Mouse (Mus musculus): ENCODE results near the gene Tceal8. TPM values are rescaled to one million over a fixed set of nuclear protein-coding genes. Genes with fewer than 3 reads are reported as not detected.
A peak's percentile ranks its signal among the peaks of the same experiment; 100 is the strongest.
"Not testable (repeated sequence)": the region's sequence is repeated elsewhere in the genome, so short reads cannot be mapped to it uniquely, and the experiment has no call there.

The Tceal8 gene
- polyA plus RNA-seq, 1 experiment from 2014 or later = 193 TPM

DNA sequence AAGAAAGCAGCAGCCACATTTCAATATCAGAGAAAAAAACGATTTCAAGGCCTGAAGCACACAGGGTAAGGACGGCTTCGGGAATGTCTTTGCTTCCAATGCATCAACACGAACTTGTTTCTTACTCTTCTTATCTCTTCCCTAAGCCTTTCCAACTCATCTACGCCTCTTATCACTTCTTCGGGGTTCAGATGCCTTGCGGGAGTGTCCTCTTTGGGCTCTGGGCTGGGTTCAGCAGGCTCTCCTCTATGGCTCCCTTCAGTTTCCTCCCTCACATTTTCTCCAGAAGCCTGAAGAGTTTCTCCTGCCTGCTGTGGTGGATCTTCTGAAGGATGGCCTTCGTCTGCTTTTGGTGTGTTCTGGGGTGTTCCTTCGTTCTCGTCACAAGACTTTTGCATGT is 1.5 kb downstream of the Tceal8 start:
- no peaks in the 10 kb centered on the region for H3K9me3 ChIP-seq (ENCODE audit: low read depth, low read length)
- no peak for TF ChIP-seq CTCF (IDR thresholded peaks at IDR 0.05; ENCODE audit: low read depth)
- DNase-seq (no peak), ATAC-seq (ENCODE audit: insufficient read depth) (no peak)
- 28% methylated on average over 10 of the region's 10 CpGs for WGBS
- H3K27ac ChIP-seq (ENCODE audit: low read depth) = no peak overlapping the region
- peak overlapping the region; percentile 40; the same call in 1 of the 2 replicates for H3K9ac ChIP-seq
- H3K36me3 ChIP-seq (ENCODE audit: insufficient read depth) = 0 out of 2 replicates have a peak, but pooled peaks cover 7% of the 10 kb centered on the region
- no peaks in the 10 kb centered on the region for H3K27me3 ChIP-seq (ENCODE audit: insufficient read depth, low read length)
- H3K4me2 ChIP-seq = peak overlapping the region; percentile 64
- H3K4me1 ChIP-seq (ENCODE audit: insufficient read depth) = no peaks in the 10 kb centered on the region
- peak overlapping the region; percentile 61 for H3K4me3 ChIP-seq (ENCODE audit: low read depth, low read length)

DNA sequence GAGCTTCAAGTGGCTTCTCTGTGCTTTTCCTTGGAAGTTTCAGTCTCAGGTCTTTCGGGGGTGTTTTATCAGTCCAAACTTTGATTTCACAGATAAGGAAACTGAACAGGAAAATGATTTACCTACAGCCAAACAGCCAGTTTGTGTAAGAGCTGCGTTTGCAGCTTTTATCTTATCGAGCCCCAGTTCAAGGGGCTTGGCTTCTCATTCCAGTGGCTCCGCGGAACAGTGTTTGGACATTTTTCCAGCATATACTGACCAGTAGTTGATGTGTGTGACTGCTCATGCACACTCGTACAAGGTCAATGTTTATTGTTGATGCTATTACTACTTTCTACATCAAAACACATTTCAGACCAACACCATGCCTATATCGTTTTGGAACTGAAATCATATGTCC is 27.9 kb downstream of the Tceal8 start:
- Histone ChIP-seq H3K4me1 (ENCODE audit: insufficient read depth) (no peaks in the 10 kb centered on the region), H3K27me3 (ENCODE audit: insufficient read depth, low read length) (no peaks in the 10 kb centered on the region), H3K4me2 (peak overlapping the region; percentile 18; the same call in 1 of the 2 replicates), H3K4me3 (ENCODE audit: low read depth, low read length) (no peak overlapping the region), H3K27ac (ENCODE audit: low read depth) (peak overlapping the region; percentile 24; the same call in 1 of the 2 replicates), H3K9me3 (ENCODE audit: low read depth, low read length) (no peaks in the 10 kb centered on the region), H3K36me3 (ENCODE audit: insufficient read depth) (no peaks in the 10 kb centered on the region), H3K9ac (no peak overlapping the region)
- ATAC-seq (ENCODE audit: insufficient read depth) (no peak), DNase-seq (peak; percentile 24)
- WGBS = 28% methylated on average over 7 of the region's 7 CpGs
- TF ChIP-seq CTCF (IDR thresholded peaks at IDR 0.05; ENCODE audit: low read depth) = no peak

DNA sequence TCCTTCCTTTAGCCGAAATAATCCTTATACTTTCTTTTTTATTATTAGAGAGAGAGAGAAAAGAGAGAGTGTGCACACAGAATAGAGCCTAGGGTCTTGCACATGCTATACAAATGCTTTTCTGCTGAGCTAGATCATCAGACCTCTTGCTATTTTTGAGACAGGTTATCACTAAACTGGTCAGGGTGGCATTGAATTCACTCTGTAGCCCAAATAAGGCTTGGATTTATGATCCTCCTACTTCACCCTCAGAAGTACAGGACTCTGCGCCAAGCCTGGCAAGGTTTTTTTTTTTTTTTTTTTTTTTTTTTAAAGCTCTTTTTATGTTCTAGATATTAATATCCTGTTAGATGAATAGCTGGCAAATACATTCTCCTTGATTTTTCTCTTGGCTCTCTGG is 28.4 kb downstream of the Tceal8 start:
- DNase-seq (no peak), ATAC-seq (ENCODE audit: insufficient read depth) (no peak)
- H3K27me3 ChIP-seq (ENCODE audit: insufficient read depth, low read length) = no peaks in the 10 kb centered on the region
- no peak overlapping the region for H3K4me3 ChIP-seq (ENCODE audit: low read depth, low read length)
- H3K4me1 ChIP-seq (ENCODE audit: insufficient read depth) = no peaks in the 10 kb centered on the region
- no peak for TF ChIP-seq CTCF (IDR thresholded peaks at IDR 0.05; ENCODE audit: low read depth)
- no peak overlapping the region for H3K27ac ChIP-seq (ENCODE audit: low read depth)
- no peak overlapping the region for H3K9ac ChIP-seq
- no peaks in the 10 kb centered on the region for H3K36me3 ChIP-seq (ENCODE audit: insufficient read depth)
- H3K4me2 ChIP-seq = no peak overlapping the region
- 49% methylated on average over 2 of the region's 2 CpGs for WGBS
- no peaks in the 10 kb centered on the region for H3K9me3 ChIP-seq (ENCODE audit: low read depth, low read length)

DNA sequence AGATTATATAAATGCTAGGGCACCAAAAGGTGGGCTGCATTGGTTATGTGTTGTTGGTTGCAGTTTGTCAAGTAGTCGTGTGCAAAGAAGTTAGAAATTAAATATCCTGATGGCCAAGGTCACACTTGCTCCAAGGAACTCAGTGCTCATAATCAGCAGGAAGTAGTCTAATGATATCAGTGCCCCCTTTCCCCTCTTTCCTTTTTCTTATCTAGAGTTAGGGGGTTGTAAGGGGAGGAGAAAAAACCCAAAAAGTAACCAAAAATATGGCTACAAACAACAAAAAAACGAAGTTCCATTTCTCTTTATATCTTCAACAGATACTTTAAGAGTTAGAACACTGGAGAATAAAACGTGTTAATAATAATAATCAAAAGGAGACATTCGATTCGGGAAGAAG is 30.8 kb downstream of the Tceal8 start:
- TF ChIP-seq CTCF (IDR thresholded peaks at IDR 0.05; ENCODE audit: low read depth) = no peak
- H3K36me3 ChIP-seq (ENCODE audit: insufficient read depth) = no peaks in the 10 kb centered on the region

DNA sequence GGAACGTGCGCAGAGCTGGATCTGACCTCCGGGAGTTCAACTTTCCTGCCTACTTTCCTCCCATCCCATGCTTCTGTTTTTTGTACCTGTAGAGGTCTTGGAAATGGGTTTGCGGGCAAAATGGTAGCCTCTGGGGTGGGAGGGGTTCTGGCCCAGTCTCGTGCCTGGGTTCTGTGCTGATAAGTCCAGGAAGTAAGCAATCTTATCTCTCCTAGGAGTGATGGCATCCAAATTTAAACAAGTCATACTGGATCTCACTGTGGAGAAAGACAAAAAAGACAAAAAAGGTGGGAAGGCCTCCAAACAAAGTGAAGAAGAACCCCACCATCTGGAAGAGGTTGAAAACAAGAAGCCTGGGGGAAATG is 32.5 kb downstream of the Tceal8 start:
- 18% methylated on average over 5 of the region's 5 CpGs for WGBS
- Histone ChIP-seq H3K4me3 (ENCODE audit: low read depth, low read length) (peak overlapping the region; percentile 29), H3K4me2 (peak overlapping the region; percentile 49)
- not testable (repeated sequence) for H3K4me1 ChIP-seq (ENCODE audit: insufficient read depth); H3K9ac ChIP-seq; ATAC-seq (ENCODE audit: insufficient read depth); H3K27me3 ChIP-seq (ENCODE audit: insufficient read depth, low read length); H3K9me3 ChIP-seq (ENCODE audit: low read depth, low read length); H3K27ac ChIP-seq (ENCODE audit: low read depth); H3K36me3 ChIP-seq (ENCODE audit: insufficient read depth); DNase-seq

More for the DNA sequence above, 30.8 kb downstream of the Tceal8 start:
- H3K9me3 ChIP-seq (ENCODE audit: low read depth, low read length) = no peaks in the 10 kb centered on the region
- DNase-seq (no peak), ATAC-seq (ENCODE audit: insufficient read depth) (no peak)
- H3K4me3 ChIP-seq (ENCODE audit: low read depth, low read length) = no peak overlapping the region
- no peak overlapping the region for H3K27ac ChIP-seq (ENCODE audit: low read depth)
- H3K9ac ChIP-seq = no peak overlapping the region
- no peaks in the 10 kb centered on the region for H3K4me1 ChIP-seq (ENCODE audit: insufficient read depth)
- H3K4me2 ChIP-seq = no peak overlapping the region
- 75% methylated on average over 5 of the region's 5 CpGs for WGBS
- no peaks in the 10 kb centered on the region for H3K27me3 ChIP-seq (ENCODE audit: insufficient read depth, low read length)

DNA sequence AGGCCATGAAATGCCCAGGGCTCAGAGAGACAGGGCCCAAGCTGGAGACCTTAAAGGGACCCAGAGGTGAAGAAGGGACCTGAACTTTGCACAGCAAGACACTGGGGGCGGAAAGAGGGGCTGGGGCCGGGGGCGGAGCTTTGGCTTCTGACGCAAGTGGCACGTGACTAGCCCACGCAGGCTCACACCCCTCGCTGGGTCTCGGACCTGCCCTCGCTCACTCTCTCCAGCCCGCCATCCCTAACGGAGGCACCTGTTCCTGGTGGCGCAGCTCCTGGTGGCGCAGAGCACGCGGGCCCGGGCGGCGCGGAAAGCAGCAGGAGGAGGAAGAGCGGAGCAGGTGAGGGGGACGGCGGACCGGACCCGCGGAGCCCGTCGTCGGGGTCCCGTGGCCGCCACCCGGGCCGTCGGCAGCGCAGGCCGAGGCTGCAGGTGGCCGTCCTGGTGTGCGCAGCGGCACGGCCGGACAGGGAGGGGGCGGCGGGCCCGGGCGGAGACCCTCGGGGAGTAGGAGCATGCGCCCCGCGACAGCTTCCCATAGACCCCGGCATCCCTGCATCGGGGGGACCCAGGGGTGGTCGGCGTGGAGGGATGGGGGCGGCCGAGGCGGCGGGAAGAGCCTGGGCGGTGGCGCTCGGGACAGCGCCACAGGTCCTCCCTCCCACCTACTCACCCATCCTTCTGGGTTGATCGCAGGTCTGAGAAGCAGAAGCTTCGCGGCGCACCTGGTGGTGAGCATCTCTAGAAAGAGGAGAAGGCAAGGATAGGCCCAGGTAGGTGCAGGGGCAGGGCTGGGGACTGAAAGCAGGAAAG is 33.1 kb downstream of the Tceal8 start, which contains the start of gene Bex4:
Gene Bex4, plus strand, starts transcription at position 170 of the 813 bp plus-strand sequence.
- WGBS = 0% methylated on average over 5 of the region's 64 CpGs
- peak within 1 kb of the TSS; percentile 29 for H3K4me3 ChIP-seq (ENCODE audit: low read depth, low read length)
- H3K36me3 ChIP-seq (ENCODE audit: insufficient read depth); H3K9me3 ChIP-seq (ENCODE audit: low read depth, low read length); H3K27me3 ChIP-seq (ENCODE audit: insufficient read depth, low read length); H3K27ac ChIP-seq (ENCODE audit: low read depth); H3K9ac ChIP-seq; DNase-seq; H3K4me1 ChIP-seq (ENCODE audit: insufficient read depth): not testable (repeated sequence)
- peak within 1 kb of the TSS; percentile 49 for H3K4me2 ChIP-seq
- peak; percentile 92 for ATAC-seq (ENCODE audit: insufficient read depth)

DNA sequence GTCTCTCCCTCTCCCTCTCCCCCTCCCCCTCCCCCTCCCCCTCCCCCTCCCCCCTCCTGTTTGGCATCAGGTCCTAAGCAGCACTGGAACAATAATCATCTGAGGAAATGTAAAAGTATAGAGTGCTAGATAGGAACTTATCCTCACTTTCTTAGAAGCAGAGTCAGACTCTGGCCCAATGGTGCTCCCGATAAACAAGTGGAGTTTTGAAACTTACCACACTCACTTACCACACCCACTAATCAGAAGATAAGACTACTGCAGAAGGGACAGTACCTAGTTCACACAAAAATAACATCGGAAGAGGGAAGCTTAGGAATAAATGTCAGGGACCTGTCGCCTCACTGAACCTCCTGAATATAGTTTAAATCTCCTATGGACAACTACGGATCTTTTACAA is 36.6 kb downstream of the Tceal8 start:
- no peaks in the 10 kb centered on the region for H3K9me3 ChIP-seq (ENCODE audit: low read depth, low read length)
- H3K4me3 ChIP-seq (ENCODE audit: low read depth, low read length) = no peak overlapping the region
- H3K9ac ChIP-seq = no peak overlapping the region
- H3K4me1 ChIP-seq (ENCODE audit: insufficient read depth) = no peaks in the 10 kb centered on the region
- H3K4me2 ChIP-seq = no peak overlapping the region
- no peaks in the 10 kb centered on the region for H3K36me3 ChIP-seq (ENCODE audit: insufficient read depth)
- WGBS = 83% methylated on average over 4 of the region's 4 CpGs
- no peak for DNase-seq
- TF ChIP-seq CTCF (IDR thresholded peaks at IDR 0.05; ENCODE audit: low read depth) = no peak
- no peaks in the 10 kb centered on the region for H3K27me3 ChIP-seq (ENCODE audit: insufficient read depth, low read length)
- ATAC-seq (ENCODE audit: insufficient read depth) = no peak
- H3K27ac ChIP-seq (ENCODE audit: low read depth) = no peak overlapping the region

All from lung, embryonic 14.5 days (tissue).